Mouse (Mus musculus): ENCODE data around the gene Cyp2j6. TPM values are rescaled to one million over a fixed set of nuclear protein-coding genes. Genes with fewer than 3 reads are reported as not detected.
"Not testable (repeated sequence)": the region's sequence is repeated elsewhere in the genome, so short reads cannot be mapped to it uniquely, and the experiment has no call there.

Cyp2j6 gene
- 6.1 and 6.5 TPM in 2 replicates for polyA plus RNA-seq (2014; fragmentation: Nextera tagmentation; extraction: Ambion mirVana)

DNA sequence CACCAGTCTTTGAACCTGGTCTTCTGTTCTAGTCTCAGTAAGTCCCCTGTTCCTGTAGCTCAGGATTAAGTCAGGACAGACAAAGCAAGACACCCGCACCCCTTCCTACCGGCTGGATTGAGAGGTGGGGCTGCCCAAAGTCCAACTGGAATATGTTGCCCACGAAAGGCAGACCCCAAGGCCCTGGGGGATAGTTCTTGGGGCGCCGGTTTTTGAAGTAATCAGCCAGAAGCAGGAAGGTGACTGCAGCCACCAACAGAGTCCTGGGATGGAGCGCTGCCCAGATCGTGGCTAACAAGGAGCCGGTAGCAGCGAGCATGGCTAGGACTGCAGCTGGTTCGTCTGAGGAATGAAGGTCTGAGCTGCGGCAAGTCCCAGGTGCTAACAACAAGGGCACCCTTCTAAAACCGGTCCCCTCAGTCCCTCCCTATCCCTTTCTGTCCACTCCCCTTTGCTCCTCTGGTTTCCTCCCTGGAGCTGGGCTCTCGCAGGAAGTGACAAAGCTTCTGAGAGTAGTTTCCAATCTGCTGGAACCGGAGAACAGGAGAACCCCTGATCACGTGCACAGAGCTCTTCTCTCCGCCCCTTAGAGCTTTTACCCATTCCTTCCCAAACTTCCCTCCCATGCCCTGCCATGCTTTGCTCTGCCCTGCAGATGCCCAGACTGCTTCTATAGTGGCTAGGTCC lies at the start of gene Cyp2j6:
Gene Cyp2j6, minus strand, starts transcription at position 529 of the 687 bp plus-strand sequence.
- H3K27ac ChIP-seq, result peak within 1 kb of the TSS; percentile 52
- WGBS, result 6% methylated on average over 16 of the region's 16 CpGs

DNA sequence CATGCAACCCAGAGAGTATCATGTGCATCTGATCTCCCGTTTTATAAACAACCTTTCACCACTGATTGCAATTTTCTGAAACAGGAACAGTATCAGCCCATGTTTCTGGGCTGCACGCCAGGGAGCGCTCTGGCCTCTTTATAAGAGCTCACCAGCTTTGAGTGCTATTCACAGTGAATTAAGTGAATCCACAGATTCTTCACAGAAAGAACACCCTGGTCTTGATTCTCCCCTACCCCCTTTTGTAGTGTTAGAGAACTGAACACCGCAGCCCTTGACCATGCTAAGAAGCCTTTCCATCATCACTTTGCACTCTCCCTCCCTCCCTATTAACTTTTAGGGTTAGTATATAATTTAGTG lies 38.3 kb upstream of the Cyp2j6 start:
- Histone ChIP-seq H3K36me3 (replicated peaks; ENCODE audit: control insufficient read depth, insufficient read depth) (no peaks in the 10 kb centered on the region), H3K4me2 (replicated peaks) (peak overlapping the region; percentile 46), H3K4me1 (replicated peaks; ENCODE audit: control insufficient read depth, insufficient read depth, low read length) (no peaks in the 10 kb centered on the region; the same call in 1 of the 2 replicates), H3K9me3 (ENCODE audit: control insufficient read depth, low read length) (no peaks in the 10 kb centered on the region), H3K9ac (no peak overlapping the region), H3K27ac (0 out of 2 replicates have a peak overlapping the region, but pooled peaks have one; percentile 5), H3K27me3 (ENCODE audit: control insufficient read depth, insufficient read depth, low read length) (no peaks in the 10 kb centered on the region), H3K4me3 (replicated peaks; ENCODE audit: low read length) (peak overlapping the region; percentile 30; the same call in 1 of the 2 replicates)
- 28% methylated on average over 4 of the region's 4 CpGs for WGBS
- peak; percentile 80 for ATAC-seq (ENCODE audit: low FRiP score)
- no peak for DNase-seq (ENCODE audit: low spot score)

More for the DNA sequence above, at the start of gene Cyp2j6:
- peak within 1 kb of the TSS; percentile 59 for H3K4me3 ChIP-seq (replicated peaks; ENCODE audit: low read length)
- H3K9ac ChIP-seq, result peak within 1 kb of the TSS; percentile 72
- peak within 1 kb of the TSS; percentile 65 for H3K4me2 ChIP-seq (replicated peaks)
- DNase-seq (ENCODE audit: low spot score), result peak; percentile 66
- H3K27me3 ChIP-seq (ENCODE audit: control insufficient read depth, insufficient read depth, low read length), result no peaks in the 10 kb centered on the region
- no peaks in the 10 kb centered on the region for H3K9me3 ChIP-seq (ENCODE audit: control insufficient read depth, low read length)
- H3K36me3 ChIP-seq (replicated peaks; ENCODE audit: control insufficient read depth, insufficient read depth), result no peaks in the 10 kb centered on the region
- 0 out of 2 replicates have a peak, but pooled peaks cover 2% of the 10 kb centered on the region for H3K4me1 ChIP-seq (replicated peaks; ENCODE audit: control insufficient read depth, insufficient read depth, low read length)
- ATAC-seq (ENCODE audit: low FRiP score), result peak; percentile 93

DNA sequence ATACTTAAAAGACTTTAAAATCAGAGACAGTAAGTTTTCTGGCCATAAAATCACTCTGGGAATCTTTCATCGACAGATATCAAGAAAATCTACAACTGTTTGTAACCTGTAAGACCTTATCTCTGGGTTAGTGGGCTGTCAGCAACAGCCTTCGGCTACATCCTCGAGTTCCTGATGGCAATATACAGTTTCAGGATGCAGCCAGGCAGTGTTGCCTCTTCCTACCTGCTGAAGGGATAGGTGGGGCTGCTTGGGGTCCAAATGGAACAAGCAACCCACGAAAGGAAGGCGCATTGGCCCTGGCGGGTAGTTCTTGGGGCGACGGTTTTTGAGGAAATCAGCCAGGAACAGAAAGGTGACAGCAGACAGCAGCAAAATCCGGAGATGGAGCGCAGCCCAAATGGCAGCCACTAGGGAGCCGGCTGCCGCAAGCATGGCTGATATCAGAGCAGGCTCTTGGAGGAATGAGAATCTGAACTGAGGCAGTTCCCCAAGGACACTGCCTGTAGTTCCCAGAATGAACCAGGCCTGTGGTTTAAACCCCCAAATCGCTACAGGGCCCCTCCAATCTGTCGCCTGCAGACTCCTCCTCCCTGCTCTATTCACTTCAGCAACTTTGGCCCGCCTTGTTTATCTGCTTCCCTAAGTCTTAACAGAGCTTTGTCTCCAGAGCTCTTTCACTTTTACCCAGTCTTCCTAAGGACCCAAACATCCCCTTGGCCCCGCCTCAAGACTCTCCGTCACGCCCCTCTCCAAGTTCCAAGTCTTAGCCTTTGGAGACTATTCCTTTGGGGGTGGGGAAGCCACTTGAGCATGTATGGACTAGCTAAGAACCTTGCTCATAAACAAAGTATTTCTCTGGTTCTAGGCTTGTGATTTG lies 37.7 kb upstream of the Cyp2j6 start, which contains the start of gene Cyp2j9:
Gene Cyp2j9, minus strand, starts transcription at position 668 of the 880 bp plus-strand sequence.
- H3K27me3 ChIP-seq (ENCODE audit: control insufficient read depth, insufficient read depth, low read length), result no peaks in the 10 kb centered on the region
- H3K27ac ChIP-seq, result peak within 1 kb of the TSS; percentile 34
- peak; percentile 68 for DNase-seq (ENCODE audit: low spot score)
- H3K4me1 ChIP-seq (replicated peaks; ENCODE audit: control insufficient read depth, insufficient read depth, low read length), result no peaks in the 10 kb centered on the region; the same call in 1 of the 2 replicates
- peak within 1 kb of the TSS; percentile 46 for H3K9ac ChIP-seq
- H3K4me3 ChIP-seq (replicated peaks; ENCODE audit: low read length), result peak within 1 kb of the TSS; percentile 30
- no peaks in the 10 kb centered on the region for H3K36me3 ChIP-seq (replicated peaks; ENCODE audit: control insufficient read depth, insufficient read depth)
- ATAC-seq (ENCODE audit: low FRiP score), result peak; percentile 91
- 10% methylated on average over 18 of the region's 18 CpGs for WGBS
- H3K9me3 ChIP-seq (ENCODE audit: control insufficient read depth, low read length), result no peaks in the 10 kb centered on the region
- H3K4me2 ChIP-seq (replicated peaks), result peak within 1 kb of the TSS; percentile 46

DNA sequence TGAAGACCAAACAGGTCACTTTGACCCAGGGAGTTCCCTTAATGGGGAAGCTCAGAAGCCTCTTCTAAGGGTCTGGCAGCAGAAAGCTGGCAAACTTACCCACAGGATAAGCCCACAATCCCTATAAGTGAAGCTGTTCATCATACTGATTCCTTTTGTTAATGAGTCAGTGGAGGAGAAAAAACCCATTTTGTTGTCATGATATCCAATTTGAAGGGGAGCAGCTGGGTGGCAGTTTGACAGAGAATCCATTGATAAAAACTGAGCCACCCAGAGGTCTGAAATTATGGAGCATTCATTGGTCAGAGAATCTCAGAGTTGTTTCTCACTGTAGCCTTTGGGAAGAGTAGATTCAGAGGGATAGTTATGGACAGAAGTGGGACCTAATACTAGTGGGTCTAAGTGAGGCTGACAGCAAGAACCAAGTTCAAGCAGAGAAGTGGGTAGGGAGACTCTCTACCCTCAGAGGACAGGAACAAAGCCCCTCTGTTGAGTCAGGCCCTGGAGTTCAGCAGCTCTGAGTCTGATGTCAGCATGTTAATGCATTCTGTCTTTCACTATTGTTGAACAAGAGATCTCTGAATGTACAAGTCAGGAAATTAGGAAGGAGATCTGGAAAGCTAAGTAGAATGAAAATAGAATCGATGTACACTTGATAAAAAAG lies 28.1 kb upstream of the Cyp2j6 start:
- H3K4me1 ChIP-seq (replicated peaks; ENCODE audit: control insufficient read depth, insufficient read depth, low read length), result no peaks in the 10 kb centered on the region
- H3K4me2 ChIP-seq (replicated peaks), result no peak overlapping the region
- H3K36me3 ChIP-seq (replicated peaks; ENCODE audit: control insufficient read depth, insufficient read depth), result no peaks in the 10 kb centered on the region
- no peak overlapping the region for H3K9ac ChIP-seq
- H3K27ac ChIP-seq, result no peak overlapping the region
- no peak overlapping the region for H3K4me3 ChIP-seq (replicated peaks; ENCODE audit: low read length)
- ATAC-seq (ENCODE audit: low FRiP score) (no peak), DNase-seq (ENCODE audit: low spot score) (no peak)
- no peaks in the 10 kb centered on the region for H3K27me3 ChIP-seq (ENCODE audit: control insufficient read depth, insufficient read depth, low read length)
- no peaks in the 10 kb centered on the region for H3K9me3 ChIP-seq (ENCODE audit: control insufficient read depth, low read length)
- WGBS, result 62% methylated on average over 1 of the region's 1 CpGs

DNA sequence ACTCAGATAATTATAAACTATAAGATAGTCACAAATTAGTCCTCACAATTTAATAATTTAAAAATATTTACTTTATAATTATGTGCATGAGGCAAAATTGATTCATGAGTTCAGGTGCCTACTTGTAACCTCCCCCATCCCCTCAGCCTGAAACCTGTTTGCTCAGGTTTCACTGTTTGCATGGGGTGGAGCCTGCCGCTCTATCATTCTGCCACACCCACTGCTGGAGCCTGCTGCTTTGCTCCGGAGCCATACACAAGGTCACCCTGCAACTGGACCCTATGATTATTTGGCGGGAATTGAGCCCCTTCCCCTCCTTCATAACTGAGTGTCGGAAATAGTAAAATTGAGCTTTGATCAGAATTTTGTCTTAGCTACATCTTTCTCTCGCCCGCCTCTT lies 26.9 kb upstream of the Cyp2j6 start:
- H3K9ac ChIP-seq; DNase-seq (ENCODE audit: low spot score); H3K9me3 ChIP-seq (ENCODE audit: control insufficient read depth, low read length); H3K4me2 ChIP-seq (replicated peaks); H3K27ac ChIP-seq; ATAC-seq (ENCODE audit: low FRiP score); H3K36me3 ChIP-seq (replicated peaks; ENCODE audit: control insufficient read depth, insufficient read depth); H3K27me3 ChIP-seq (ENCODE audit: control insufficient read depth, insufficient read depth, low read length); H3K4me1 ChIP-seq (replicated peaks; ENCODE audit: control insufficient read depth, insufficient read depth, low read length); H3K4me3 ChIP-seq (replicated peaks; ENCODE audit: low read length): not testable (repeated sequence)
- WGBS, result 67% methylated on average over 6 of the region's 6 CpGs

DNA sequence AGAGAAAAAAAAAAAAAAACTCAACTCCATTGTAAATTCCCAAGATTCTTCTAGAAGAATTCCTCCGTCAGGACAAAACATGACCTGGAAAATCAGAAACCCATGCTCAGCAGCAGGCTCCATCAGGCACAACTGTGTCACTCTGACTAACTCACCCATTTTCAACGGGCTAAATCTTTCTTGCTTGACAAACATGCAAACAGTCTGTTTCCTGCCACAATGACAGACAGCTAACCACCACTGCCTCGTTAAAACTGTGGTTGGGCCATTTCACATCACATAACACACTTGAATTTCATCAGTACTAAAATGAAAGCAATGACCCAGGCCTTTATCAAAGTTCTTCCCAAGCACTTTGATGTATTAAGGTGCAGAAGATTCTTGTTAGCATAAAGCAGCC lies 16.0 kb upstream of the Cyp2j6 start:
- Histone ChIP-seq H3K4me3 (replicated peaks; ENCODE audit: low read length) (no peak overlapping the region), H3K9ac (no peak overlapping the region), H3K9me3 (ENCODE audit: control insufficient read depth, low read length) (no peaks in the 10 kb centered on the region), H3K27me3 (ENCODE audit: control insufficient read depth, insufficient read depth, low read length) (no peaks in the 10 kb centered on the region), H3K4me2 (replicated peaks) (no peak overlapping the region), H3K27ac (no peak overlapping the region), H3K36me3 (replicated peaks; ENCODE audit: control insufficient read depth, insufficient read depth) (no peaks in the 10 kb centered on the region), H3K4me1 (replicated peaks; ENCODE audit: control insufficient read depth, insufficient read depth, low read length) (no peaks in the 10 kb centered on the region)
- ATAC-seq (ENCODE audit: low FRiP score) (no peak), DNase-seq (ENCODE audit: low spot score) (no peak)
- WGBS, result 70% methylated on average over 3 of the region's 3 CpGs

DNA sequence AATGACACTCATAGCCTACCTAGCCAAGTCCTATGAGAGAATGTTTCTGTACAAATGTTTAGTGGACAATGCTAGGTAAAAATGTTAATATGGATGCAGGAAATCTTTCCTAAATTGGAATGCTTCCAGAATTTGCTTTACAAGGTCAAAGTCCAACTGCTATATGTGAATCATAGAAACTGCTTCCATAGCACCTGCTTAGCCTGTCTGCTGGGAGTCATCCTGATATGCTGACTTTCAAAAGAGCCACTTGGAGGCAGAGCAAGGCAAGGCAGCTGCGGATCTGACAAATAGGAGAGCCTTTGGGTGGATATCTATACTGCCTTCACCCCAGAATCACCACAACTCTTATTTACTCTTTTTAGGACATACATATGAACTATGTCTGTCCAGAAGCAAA lies 14.5 kb upstream of the Cyp2j6 start:
- H3K9ac ChIP-seq, result no peak overlapping the region
- WGBS, result 75% methylated on average over 1 of the region's 1 CpGs
- H3K4me3 ChIP-seq (replicated peaks; ENCODE audit: low read length), result no peak overlapping the region
- DNase-seq (ENCODE audit: low spot score) (no peak), ATAC-seq (ENCODE audit: low FRiP score) (no peak)
- no peak overlapping the region for H3K4me2 ChIP-seq (replicated peaks)
- H3K9me3 ChIP-seq (ENCODE audit: control insufficient read depth, low read length), result no peaks in the 10 kb centered on the region
- H3K27ac ChIP-seq, result no peak overlapping the region
- no peaks in the 10 kb centered on the region for H3K27me3 ChIP-seq (ENCODE audit: control insufficient read depth, insufficient read depth, low read length)
- H3K36me3 ChIP-seq (replicated peaks; ENCODE audit: control insufficient read depth, insufficient read depth), result no peaks in the 10 kb centered on the region
- no peaks in the 10 kb centered on the region for H3K4me1 ChIP-seq (replicated peaks; ENCODE audit: control insufficient read depth, insufficient read depth, low read length)

DNA sequence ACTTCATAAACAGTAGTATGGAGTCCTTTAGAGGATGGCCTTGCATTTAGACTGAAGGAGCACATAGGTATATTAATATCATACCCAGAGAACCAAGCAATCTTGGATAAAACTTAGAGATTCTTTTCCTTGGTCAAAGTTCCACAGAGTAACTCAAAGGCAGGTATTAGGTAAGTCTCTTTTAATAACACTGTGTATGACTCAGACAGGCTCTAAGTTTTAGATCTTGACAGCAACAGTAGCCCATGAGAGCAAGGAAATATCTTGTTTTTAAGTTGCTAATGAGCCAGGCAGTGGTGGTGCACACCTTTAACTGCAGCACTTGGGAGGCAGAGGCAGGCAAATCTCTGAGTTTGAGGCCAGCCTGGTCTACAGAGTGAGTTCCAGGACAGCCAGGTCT lies 12.3 kb upstream of the Cyp2j6 start:
- Histone ChIP-seq H3K27ac (no peak overlapping the region), H3K9me3 (ENCODE audit: control insufficient read depth, low read length) (no peaks in the 10 kb centered on the region), H3K36me3 (replicated peaks; ENCODE audit: control insufficient read depth, insufficient read depth) (no peaks in the 10 kb centered on the region), H3K27me3 (ENCODE audit: control insufficient read depth, insufficient read depth, low read length) (no peaks in the 10 kb centered on the region), H3K9ac (no peak overlapping the region), H3K4me2 (replicated peaks) (no peak overlapping the region), H3K4me1 (replicated peaks; ENCODE audit: control insufficient read depth, insufficient read depth, low read length) (no peaks in the 10 kb centered on the region), H3K4me3 (replicated peaks; ENCODE audit: low read length) (no peak overlapping the region)
- no peak for DNase-seq (ENCODE audit: low spot score)
- no peak for ATAC-seq (ENCODE audit: low FRiP score)

DNA sequence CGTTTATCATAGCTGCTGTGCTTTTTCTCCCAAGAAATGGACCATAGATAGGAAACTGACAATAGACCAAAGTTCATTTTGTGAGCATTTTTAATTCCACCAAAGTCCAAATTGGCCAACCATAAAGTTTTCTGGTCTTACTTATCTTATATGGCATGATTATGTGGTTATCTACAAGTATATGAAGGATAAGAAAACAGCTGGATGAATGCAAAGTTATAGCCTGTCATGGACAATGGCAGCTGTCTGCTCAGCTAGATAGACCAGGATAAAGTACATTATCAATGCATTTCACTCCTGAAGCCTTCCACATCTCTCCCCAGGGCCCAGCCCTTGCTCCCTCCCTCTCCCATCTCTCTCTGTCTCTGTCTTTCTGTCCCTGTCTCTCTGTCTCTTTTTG lies 7.0 kb upstream of the Cyp2j6 start:
- no peaks in the 10 kb centered on the region for H3K9me3 ChIP-seq (ENCODE audit: control insufficient read depth, low read length)
- H3K27me3 ChIP-seq (ENCODE audit: control insufficient read depth, insufficient read depth, low read length), result no peaks in the 10 kb centered on the region
- H3K27ac ChIP-seq, result no peak overlapping the region
- WGBS, result 78% methylated on average over 1 of the region's 1 CpGs
- H3K36me3 ChIP-seq (replicated peaks; ENCODE audit: control insufficient read depth, insufficient read depth), result no peaks in the 10 kb centered on the region
- DNase-seq (ENCODE audit: low spot score) (no peak), ATAC-seq (ENCODE audit: low FRiP score) (no peak)
- no peak overlapping the region for H3K4me2 ChIP-seq (replicated peaks)
- no peak overlapping the region for H3K9ac ChIP-seq
- no peak overlapping the region for H3K4me3 ChIP-seq (replicated peaks; ENCODE audit: low read length)
- no peaks in the 10 kb centered on the region for H3K4me1 ChIP-seq (replicated peaks; ENCODE audit: control insufficient read depth, insufficient read depth, low read length)

Measured in hindbrain, embryonic 14.5 days (tissue).